Mouse (Mus musculus): ENCODE measurements at regions not wholly inside any gene's neighbourhood (a gene's known extent, or its start where the extent isn't known, plus 50 kb on each side); places are given as distances from the start of the nearest gene placed in this dataset.

DNA sequence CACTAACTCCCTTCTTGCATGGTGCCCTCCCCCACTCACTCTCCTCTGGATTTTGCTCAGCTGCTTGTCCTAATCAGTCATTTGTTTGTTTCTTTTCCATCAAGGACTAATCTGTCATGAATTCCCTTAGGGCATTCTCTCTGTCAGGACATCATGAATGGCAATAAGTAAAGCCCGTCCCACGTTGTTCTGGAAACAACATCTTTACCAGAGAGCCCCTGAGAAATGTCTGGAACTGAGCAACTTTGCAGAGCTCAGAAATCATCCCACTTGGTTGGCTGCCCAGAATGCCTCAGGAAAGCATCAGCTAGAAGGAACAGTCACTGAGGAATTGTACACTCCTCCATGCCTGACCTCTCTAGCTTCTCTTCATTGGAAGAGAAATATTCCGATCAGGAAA lies 55.4 kb upstream of the Cers6 start:
- Histone ChIP-seq H3K4me2 (ENCODE audit: insufficient read depth, low read depth, poor library complexity, severe bottlenecking) (no peak overlapping the region), H3K4me1 (ENCODE audit: control insufficient read depth in 1 of 2, insufficient read depth in 2 of 2) (no peaks in the 10 kb centered on the region), H3K9ac (ENCODE audit: insufficient read depth, low read depth) (no peak overlapping the region), H3K9me3 (replicated peaks; ENCODE audit: low read length) (peaks cover 43% of the 10 kb centered on the region), H3K27ac (ENCODE audit: insufficient read depth, low read depth) (no peak overlapping the region), H3K79me2 (replicated peaks; ENCODE audit: control insufficient read depth, extremely low read depth, insufficient read depth, poor library complexity, severe bottlenecking) (no peaks in the 10 kb centered on the region), H3K4me3 (replicated peaks in 1 of 3; ENCODE audit: low read depth in 2 of 3, low read length in 2 of 3, poor library complexity in 1 of 3) (no peak overlapping the region), H3K27me3 (replicated peaks) (no peaks in the 10 kb centered on the region), H3K36me3 (replicated peaks in 1 of 2; ENCODE audit: control insufficient read depth in 1 of 2, insufficient read depth in 1 of 2, low read length in 1 of 2) (no peaks in the 10 kb centered on the region)
- dilution Hi-C loops (cut with MboI; ENCODE audit: extremely low pct_ligation_motif_present, extremely low pct_unique_long_range_greater_than_20kb, low sequenced_read_pairs) (no loop called here), in situ Hi-C loops (cut with MboI; ENCODE audit: low pct_ligation_motif_present, low pct_unique_long_range_greater_than_20kb, low sequenced_read_pairs) (no loop called here)
- no peak for DNase-seq (ENCODE audit: extremely low read depth)
- TF ChIP-seq MAFK (IDR thresholded peaks at IDR 0.05; ENCODE audit: insufficient replicate concordance, low read length) (no peak), E2F4 (IDR thresholded peaks at IDR 0.05; ENCODE audit: insufficient replicate concordance, low read depth, low read length) (no peak), HCFC1 (IDR thresholded peaks at IDR 0.05; ENCODE audit: low read depth, low read length) (no peak), RAD21 (IDR thresholded peaks at IDR 0.05; ENCODE audit: low read depth, low read length) (no peak)

DNA sequence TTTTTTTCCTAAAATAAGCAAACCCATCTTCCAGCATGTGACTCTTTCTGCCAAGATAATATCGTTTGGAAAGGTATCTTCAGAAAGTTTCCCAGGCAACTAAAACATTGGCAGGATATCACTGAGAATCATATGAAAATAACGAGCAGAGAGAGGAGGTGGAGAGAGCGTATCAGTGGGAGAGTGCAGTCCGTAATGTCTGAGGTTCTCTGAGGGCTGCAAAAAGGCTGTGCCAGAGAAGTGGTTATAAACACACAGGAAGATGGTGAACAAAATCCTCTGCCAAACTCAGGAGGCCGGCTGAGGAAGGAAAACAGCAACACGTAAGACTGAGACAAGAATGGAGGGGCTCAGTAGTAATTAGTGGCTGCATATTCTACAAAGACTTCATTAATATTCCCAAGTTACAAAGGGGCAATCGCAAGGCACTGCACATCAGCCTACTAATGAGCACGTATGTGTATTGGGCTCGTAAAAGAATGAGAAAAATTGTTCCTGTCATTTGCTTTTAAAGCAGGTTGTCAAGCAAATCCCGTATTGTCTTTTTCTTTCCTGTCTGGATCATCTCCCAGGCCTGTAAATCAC lies 54.8 kb upstream of the Cers6 start:
- no peak overlapping the region for H3K4me2 ChIP-seq (ENCODE audit: insufficient read depth, low read depth, poor library complexity, severe bottlenecking)
- no peak overlapping the region for H3K9ac ChIP-seq (ENCODE audit: insufficient read depth, low read depth)
- H3K4me3 ChIP-seq (replicated peaks in 1 of 3; ENCODE audit: low read depth in 2 of 3, low read length in 2 of 3, poor library complexity in 1 of 3): no peak overlapping the region
- dilution Hi-C loops (cut with MboI; ENCODE audit: extremely low pct_ligation_motif_present, extremely low pct_unique_long_range_greater_than_20kb, low sequenced_read_pairs) (no loop called here), in situ Hi-C loops (cut with MboI; ENCODE audit: low pct_ligation_motif_present, low pct_unique_long_range_greater_than_20kb, low sequenced_read_pairs) (no loop called here)
- no peaks in the 10 kb centered on the region for H3K27me3 ChIP-seq (replicated peaks)
- peaks cover 41% of the 10 kb centered on the region for H3K9me3 ChIP-seq (replicated peaks; ENCODE audit: low read length)
- TF ChIP-seq EP300 (IDR thresholded peaks at IDR 0.05; ENCODE audit: low read length): no peak
- no peaks in the 10 kb centered on the region for H3K36me3 ChIP-seq (replicated peaks in 1 of 2; ENCODE audit: control insufficient read depth in 1 of 2, insufficient read depth in 1 of 2, low read length in 1 of 2)
- DNase-seq (ENCODE audit: extremely low read depth): no peak
- H3K4me1 ChIP-seq (ENCODE audit: control insufficient read depth in 1 of 2, insufficient read depth in 2 of 2): no peaks in the 10 kb centered on the region
- no peaks in the 10 kb centered on the region for H3K79me2 ChIP-seq (replicated peaks; ENCODE audit: control insufficient read depth, extremely low read depth, insufficient read depth, poor library complexity, severe bottlenecking)
- no peak overlapping the region for H3K27ac ChIP-seq (ENCODE audit: insufficient read depth, low read depth)
